Mouse (Mus musculus): ENCODE results near the gene Fbxo28.

The Fbxo28 gene

DNA sequence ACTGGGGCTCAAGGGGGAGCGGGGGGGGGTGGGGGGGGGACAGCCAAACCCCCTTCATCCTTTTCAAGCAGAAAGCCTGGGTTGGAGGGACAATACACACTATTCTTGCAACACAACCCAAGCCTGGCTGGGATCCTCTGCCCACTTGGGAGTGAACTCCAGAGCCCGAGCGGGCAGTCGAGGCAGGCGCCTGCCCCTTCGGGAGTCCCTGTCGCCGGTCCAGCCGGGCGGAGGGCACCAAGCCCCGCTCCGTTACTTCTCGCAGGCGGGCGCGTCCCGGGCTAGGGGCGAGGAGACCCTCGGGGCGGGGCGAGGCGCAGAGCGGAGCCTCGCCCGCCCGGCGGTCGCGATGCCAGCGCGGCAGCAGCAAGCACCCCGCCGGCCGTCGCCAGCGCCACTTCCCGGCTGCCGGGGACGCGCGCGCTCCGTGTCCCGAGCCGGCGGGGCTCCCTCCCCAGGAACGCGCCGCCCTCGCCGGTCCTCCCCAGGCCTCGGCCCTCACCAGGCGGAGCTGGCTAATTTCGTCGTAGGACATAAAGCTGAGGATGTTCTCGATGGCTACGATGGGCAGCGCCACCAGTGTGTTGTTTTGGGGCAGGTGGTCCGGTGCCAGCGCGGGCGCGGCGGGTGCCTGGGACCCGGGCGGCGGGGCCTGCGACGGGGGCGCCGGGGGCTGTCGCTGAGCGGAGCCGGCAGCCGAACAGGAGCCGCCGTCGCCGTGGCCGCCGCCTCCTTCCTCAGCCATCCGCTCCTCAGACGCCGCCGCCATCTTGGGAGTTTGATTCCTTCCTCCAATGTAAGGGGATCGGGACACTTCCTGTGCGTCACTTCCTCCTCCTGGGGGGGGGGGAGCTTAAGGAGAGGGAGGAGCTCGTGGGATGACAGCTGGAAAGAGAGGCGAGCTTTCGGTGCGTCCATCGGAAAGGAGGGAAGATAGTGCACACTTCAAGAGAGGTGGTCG is at the start of gene Fbxo28:
Fbxo28 (minus strand) TSS at position 809 of the 961 bp plus-strand sequence.
- peak; percentile 90 for DNase-seq

DNA sequence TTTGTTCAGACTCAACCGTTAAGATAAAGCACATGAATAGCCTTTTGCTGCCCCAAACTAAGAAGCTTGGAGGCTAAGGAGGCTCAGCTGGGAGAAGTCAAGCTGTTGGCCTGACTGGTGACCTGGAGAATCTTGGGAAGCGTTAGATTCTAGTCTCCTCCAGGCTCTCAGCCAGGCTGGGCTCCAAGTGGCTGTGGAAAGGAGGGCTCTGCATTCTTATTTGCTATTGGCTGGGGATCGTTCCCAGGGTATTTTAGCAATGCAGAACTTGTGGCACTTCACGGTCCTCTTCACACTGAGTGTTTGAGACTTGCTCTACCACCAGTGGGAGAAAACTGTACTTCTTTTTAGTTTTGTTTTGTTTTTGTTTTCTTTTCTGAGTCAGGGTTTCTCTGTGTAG is 47.3 kb upstream of the Fbxo28 start:
- DNase-seq = no peak

DNA sequence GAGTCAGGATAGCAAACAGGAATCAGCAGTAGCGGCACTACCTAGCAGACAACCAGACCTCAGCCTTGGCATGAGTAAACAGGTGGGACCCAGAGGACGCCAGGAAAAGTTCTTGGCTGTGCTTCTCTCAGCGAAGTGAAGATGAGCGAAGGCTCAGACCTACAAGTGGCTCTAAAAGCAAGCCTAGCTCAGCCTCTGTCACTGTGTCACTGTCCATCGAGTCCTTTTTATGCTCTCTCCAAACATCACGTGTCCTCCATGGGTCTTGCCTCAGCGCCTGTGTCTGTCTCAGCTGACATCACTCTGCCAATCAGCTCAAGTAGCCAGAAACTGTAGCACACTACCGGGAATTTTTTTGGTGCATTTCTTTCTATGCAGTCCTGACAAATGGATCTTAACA is 45.0 kb upstream of the Fbxo28 start:
- no peak for DNase-seq

DNA sequence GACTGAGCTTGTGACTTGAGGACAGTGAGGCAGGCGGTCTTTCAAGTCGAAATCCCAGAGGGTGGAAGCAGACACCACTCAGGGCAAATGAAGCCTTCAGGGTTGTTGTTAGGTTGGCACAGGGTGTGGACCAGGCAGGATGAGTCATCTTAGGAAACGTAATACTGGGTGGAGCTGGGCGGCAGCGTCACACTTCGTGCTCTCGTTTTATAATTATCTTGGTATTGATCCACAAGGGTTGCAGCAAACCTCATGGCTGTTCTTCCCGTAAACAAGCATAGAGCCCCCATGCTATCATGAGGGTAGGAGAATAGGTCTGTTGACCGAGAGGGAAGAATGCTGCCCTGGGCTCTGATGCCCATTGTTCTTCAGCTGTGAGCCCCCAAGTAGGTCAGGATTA is 41.7 kb upstream of the Fbxo28 start:
- no peak for DNase-seq

DNA sequence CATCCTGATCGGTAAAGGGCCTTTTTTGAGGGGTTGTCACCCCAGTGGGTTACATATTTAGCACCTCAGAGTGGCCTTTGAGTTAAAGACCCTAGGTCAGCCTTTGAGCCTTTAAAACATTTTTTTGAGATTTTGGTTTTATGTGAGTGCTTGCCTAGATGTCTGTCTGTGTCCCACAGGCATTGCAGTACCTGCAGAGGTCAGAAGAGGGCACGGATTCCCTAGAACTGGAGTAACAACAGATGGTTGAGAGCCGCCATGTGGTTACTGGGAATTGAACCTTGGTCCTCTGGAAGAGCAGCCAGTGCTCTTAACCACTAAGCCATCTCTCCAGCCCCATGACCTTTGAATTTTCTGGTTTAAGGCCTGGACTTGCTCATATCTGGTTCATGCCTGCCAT is 39.9 kb upstream of the Fbxo28 start:
- DNase-seq = no peak

DNA sequence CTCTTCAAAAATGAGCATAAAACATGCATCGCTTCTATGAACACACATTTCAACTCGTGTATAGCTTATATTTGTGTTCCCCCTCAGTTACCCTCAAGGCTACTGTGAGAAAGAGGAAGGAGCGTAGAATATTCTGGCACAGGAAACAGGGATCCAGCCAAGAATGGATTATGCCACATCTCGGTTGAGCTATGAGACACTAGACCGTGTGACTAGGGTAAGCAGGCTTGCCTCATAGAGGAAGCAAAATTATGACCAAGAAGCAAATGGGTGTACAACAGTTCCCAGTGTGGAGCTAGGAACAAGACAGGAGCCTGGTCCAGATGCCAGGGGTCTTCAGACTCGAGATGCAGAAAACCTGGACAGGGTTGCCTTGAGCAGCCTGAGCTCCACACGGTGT is 39.3 kb upstream of the Fbxo28 start:
- DNase-seq = no peak

DNA sequence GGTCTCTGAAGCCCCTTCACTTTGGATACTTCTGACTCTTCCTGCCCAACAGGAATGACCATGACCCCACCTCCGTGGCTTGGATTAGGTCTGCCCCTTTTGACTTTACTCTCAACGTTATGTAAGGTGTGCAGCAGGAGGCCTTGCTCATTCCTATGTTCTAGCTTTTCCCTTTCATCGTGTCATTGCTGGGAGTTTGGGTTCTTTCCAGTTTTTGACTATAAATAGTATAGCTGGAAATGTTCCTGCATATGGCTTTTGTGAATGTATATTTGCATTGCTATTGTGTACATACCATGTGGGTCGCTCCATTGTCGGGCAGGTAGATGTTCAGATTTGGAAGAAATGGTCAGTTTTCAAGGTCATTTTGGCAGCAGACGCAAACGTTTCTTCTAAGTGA is 37.4 kb upstream of the Fbxo28 start:
- DNase-seq = no peak

DNA sequence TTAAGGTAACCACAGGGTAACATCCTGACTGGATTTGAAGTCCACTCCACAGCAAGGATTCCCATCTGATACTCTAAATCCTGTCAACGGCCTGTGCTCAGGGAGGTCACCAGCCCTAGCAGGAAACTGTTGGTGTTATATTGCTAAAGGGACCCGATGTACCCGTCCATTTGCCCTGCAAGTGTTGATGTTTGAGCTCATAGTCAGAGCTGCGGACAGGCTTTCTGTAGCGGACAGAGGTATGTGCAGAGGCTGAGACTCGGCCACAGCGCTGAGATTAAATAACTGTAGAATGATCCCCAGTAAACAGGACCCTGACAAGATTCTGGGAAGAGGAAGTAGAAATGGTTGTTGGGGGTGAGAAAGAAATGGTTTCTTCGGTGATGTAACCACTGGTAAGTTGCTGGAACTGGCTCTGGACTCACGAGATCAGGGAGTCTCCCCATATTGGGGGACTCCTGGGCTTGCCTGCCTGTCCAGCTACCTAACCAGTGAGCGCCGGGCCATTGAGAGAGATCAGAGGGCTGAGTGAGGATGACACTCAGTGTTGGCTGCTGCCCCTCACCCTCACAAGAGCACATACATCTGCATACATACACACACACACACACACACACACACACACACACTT is 36.9 kb upstream of the Fbxo28 start:
- DNase-seq = no peak

DNA sequence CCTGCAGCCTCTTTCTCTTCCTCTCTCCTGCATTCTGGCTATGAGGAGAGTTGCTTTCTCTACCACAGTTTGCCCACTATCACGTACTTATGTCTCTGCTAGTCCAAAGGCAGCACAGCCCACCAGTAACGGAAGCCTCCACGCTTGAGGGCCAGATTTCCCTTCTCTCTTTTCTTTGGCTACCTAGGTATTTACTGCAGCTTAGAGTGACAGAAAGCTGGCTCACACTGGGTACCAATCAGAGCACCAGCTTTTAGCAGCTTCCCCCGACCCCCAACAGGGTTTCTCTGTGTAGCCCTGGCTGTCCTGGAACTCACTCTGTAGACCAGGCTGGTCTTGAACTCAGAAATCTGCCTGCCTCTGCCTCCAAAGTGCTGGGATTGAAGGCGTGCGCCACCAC is 36.1 kb upstream of the Fbxo28 start:
- DNase-seq = no peak

DNA sequence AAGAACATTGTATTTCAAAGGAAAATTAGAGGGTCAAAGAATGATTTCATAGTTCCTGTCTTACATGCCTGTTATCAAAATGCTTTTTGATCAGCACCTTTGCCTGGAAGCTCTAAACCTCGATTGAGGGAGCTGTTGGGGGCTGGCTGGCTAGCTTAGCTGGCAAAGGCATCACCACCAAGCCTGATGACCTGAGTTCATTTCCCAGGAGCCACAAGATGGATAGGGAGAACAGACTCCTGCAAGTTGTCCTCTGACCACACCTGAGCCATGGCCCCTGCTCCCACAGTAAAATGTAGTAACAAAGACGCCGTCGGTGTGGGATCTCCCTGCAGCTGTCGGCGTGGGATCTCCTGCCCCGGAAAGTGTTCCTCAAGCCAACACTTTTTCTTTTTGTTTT is 35.4 kb upstream of the Fbxo28 start:
- no peak for DNase-seq

DNA sequence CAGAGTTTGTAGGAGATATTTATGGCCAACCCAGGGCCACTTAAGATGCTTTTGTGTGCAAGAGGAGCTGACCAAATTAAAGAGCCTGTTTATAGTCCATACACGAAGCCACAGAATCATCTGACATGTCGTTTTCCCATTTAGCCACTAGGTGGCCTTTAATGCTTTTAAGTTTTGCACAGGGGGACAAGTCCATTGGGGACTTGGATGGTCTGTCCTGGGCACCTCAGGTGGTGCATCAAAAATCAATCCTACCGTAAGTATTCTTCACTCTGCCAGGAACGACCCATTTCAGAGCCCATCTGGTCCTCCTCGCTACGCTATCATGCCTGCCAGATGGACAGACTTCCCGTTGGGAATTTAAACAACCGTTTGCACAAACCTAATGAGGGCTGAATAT is 34.8 kb upstream of the Fbxo28 start:
- DNase-seq = no peak

DNA sequence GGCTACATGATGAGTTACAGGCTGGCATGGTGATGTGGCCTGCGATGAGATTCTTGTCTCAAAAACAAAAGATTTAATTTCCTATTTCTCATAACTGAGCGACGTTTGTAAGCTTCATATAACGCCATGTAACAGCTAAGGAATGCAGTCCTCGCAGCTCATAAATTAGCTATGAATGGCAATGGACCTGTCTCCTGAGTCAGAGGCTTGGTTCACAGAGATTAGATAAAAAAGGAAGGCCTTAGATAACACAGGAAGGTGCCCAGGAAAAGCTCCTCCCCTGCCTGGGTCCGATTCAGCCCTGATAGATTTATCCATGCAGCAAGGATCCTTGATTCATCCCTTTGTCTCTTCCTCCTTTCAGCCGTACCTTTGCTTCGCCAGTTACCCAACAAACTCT is 30.5 kb upstream of the Fbxo28 start:
- DNase-seq = no peak

DNA sequence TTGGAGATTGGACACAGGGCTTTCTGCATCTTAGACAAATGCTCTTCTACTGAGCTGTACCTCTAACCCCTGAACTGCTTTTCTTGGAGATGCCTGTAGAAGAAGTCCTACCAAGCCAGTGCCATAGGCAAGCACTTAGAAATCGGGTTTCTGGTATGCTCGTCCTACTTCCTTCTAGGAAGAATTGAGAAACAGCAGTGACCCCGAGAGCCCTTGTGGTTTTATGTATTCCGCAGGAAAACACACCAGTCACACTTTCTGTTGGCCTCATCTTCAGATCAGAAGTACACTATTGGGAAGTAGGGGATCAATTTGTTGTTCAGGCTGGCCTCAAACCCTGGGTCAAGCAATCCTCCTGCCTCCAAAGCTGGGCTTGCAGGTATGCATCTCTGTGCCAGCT is 28.0 kb upstream of the Fbxo28 start:
- DNase-seq = no peak

DNA sequence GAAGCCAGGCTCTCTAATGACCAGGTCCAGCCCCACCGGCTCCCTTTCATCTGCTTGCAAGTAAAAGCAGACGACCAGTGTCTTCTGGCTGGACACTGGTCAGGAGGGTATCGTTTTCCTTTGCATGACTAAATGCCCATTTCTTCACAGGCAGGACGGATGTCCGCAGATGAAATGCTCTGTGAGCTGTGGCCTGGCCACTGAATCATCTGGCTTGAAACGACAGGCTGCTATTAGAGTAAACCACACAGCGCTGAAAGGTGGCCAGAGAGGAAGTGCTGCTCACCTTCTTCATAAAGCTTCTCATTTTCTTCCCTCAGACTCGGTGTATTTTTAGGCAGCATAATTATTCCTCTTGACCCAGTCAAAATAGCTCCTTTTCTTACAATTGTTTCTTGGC is 27.4 kb upstream of the Fbxo28 start:
- no peak for DNase-seq

DNA sequence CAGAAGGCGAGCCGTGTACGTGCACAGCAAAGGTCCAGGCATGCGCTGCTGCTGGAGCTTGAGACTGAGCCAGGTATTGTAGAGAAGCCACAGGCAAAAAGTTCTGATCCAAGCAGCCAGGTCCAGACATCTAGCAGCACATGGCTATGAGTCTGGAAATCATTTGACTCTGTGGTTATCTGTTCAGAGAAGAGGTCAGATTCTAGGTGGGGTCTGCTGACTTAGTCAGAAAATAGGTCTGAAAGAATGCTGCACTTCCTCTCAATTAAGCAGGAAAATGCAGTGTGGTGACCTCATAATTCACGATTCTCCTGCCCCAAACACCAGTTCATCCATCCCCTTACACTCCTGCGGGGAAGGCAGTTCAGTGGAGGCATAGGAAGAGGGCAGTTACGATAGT is 26.9 kb upstream of the Fbxo28 start:
- DNase-seq = no peak

DNA sequence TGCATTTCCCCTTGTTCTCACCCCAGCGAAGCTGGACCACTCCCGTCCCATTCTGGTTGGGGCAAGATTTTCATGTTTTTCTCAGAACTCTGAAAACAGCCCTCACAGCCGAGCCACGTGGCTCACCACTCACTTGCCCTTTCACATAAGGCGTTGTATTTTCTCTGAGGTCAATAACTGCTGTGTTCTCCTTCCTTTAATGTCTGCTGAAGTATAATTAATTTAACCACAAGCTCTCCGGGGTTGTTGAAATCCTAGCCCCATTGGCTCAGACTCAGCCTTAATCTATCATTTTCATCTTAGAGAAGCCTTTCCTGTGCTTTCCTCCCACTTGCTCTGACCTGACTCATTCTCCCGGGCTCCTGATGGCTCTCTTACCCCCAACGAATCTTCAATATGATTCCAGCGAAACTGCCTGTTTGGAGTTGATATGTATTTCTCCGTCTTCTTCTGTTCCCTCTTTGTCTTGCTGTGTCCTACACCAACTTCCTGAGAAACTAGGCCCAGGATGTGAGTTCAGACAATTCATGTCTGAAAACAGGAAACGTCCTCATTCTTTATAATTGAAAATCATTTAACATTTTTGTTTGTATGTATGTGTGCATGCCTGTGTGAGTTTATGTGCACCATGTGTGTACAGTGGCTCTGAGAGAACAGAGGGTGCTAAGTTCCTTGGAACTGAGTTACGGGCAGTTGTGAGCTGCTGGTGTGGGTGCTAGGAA is 22.4 kb upstream of the Fbxo28 start:
- no peak for DNase-seq

DNA sequence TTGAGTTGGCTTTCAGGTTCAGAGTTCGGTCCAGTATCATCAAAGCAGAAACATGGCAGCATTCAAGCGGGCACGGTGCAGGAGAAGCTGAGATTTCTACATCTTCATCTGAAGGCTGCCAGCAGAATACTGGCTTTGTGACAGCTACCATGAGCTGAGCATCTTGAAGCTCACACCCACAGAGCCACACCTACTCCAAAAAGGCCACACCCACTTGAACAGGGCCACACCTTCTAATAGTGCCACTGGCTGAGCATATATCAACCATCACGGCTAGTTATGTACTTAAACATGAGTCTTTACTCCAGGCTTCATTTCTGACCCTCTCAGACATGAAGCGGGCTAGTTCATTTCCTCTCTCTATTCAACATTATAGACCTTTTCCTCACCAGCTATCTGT is 21.3 kb upstream of the Fbxo28 start:
- no peak for DNase-seq

DNA sequence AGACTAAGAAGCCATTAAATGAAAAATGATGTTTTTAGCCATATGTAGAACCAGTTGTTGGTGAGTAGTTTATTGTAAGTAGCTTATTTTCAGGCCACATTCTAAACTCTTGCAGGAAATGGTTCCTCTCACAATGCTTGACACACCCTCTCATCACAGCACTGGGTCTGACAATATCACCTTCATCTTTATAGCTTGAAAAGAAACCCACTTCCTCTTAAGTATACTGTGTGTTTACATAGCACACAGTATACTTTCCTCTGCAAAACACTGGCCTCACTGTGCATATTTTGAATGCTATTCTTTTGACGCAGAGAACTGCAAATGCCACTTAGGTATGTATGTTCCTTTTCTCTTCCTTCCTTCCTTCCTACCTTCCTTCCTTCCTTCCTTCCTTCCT is 16.7 kb upstream of the Fbxo28 start:
- no peak for DNase-seq

DNA sequence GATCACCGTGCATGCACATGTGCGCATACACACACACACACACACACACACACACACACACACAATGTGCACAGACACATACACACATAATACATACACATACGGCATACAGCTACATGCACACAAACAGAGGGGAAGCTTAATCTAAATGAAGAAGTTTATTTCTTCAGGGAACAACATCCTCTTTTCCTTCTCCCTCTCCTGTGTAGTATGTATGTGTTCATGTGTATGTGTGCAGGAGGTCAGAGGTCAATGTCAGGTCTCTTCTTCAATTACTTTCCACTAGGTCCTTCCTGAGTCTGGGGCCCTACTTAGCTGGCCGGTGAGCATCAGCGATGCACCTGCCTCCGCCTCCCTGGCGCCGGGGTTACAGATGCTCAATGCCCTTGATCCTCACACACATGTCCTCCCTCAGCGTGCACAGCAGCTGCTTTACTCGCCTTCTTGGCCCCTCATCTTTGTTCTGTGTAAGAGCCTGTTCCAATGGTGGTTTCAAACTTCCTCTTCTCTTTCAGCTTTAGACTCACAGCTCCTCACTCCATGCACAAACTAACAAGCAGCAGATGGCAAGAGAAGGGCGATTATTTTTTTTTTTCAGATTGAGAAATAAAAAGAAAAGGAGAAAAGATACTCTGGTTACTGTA is 13.2 kb upstream of the Fbxo28 start:
- DNase-seq = no peak

DNA sequence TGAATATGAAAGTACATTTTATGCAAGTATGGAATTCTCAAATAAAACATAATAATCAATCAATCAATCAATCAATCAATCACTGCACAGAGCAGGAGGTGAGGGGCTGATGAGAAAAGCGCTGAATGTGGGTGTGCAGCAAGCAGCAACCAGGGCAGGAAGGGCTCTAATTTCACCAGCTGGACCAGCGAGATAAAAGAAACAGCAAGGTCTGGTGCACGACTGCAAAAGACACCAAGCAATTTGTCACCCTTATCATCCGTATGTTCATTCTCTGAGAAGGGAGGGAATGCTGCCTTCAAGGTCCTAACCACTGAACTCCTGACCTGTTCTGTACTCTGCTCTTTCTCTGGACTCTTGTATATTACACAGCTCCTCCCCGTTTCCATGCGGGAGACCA is 8.1 kb upstream of the Fbxo28 start:
- DNase-seq = no peak

DNA sequence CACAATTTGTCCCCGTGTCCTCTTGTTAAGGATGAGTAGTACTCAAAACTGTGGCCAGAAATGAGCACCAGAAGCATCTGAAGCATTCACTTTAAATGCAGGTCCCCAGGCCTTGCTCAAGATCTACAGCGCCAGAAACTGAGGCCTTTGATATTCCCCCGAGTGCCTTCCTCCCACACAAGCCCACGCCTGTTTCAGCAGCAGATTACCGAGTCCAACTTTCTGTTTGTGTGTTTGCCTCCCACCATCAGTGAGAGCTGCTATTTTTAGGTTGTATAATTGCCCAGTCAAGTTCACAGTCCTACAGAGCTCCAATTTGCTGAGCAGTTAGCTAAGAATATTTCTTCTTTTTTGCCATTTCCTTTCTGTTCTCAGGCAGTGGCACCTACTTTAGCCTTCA is 5.1 kb upstream of the Fbxo28 start:
- DNase-seq = peak; percentile 53

DNA sequence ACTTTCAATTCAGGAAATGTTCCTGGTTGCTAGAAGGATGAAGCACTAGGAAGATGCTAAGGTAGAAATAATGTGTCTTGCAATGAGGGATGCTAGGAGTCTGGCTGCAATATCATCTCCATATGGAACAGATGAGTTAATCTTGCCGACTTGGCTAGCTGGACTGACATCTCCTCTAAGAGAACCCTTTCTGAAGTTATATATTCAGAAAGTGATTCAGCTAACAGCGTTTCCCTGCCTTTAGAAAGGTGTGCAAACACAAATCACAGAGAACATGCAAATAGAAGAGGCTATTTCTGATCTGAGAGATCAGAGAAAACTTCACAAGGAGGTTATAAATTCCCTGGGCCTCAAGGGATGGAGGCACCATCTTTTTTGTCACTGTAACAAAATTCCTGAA is 4.4 kb upstream of the Fbxo28 start:
- DNase-seq = no peak

DNA sequence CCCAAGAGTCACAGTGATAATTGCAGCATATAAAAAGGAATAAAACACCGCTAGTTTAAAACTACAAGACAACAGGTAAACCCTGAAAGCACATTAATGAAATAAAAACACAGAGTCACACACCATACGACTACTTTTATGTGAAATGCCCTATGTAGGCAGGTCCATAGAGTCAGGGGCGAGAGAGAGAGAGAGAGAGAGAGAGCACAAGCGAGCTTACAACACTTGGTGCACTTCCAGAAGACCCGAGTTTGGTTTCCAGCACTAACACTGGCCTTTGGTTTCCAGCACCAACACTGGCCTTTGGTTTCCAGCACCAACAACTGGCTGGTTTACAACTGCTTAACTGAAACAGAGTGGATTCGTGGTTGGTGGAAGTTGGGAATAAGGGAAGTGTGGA is 564 bp upstream of the Fbxo28 start:
- DNase-seq = no peak

Measured in layer of hippocampus, adult 9-11 months (tissue).